Mouse (Mus musculus) G1E (cell line): ENCODE data around the gene Popdc2. TPM values are rescaled to one million over a fixed set of nuclear protein-coding genes. Genes with fewer than 3 reads are reported as not detected.
A peak's percentile ranks its signal among the peaks of the same experiment; 100 is the strongest.

Experiments
- ATAC-seq: 2 replicates; pipeline ENCODE4 v1.8.0; 2016; ENCODE audit warnings: mild to moderate bottlenecking; ENCODE audit not compliant: insufficient number of reproducible peaks, poor library complexity, low FRiP score, severe bottlenecking; ENCODE audit errors: extremely low read depth
- DNase-seq: peaks from one replicate; pipeline ENCODE4 v3.0.0; 2012; ENCODE audit warnings: low spot score
- H3K27me3 ChIP-seq: 2 replicates; pipeline ENCODE4 v1.6.1; 2012; ENCODE audit warnings: mild to moderate bottlenecking, low read length, inconsistent platforms; ENCODE audit not compliant: insufficient read depth
- H3K36me3 ChIP-seq: replicated peaks from 2 replicates; pipeline ENCODE3; 2012; ENCODE audit warnings: mild to moderate bottlenecking, inconsistent platforms
- H3K4me1 ChIP-seq: 2 replicates; pipeline ENCODE4 v1.6.1; 2012; ENCODE audit warnings: low read depth, low read length, inconsistent platforms, mixed read lengths; ENCODE audit not compliant: insufficient read depth
- H3K4me3 ChIP-seq: 2 replicates; pipeline ENCODE4 v1.5.1; 2012; ENCODE audit warnings: low read depth, mild to moderate bottlenecking, inconsistent platforms, low read length, moderate library complexity, mixed read lengths
- H3K9me3 ChIP-seq: replicated peaks from 2 replicates; pipeline ENCODE4 v1.6.1; 2012; ENCODE audit warnings: inconsistent platforms
- CTCF ChIP-seq: IDR thresholded peaks from 2 replicates; pipeline ENCODE4 v1.5.1; 2012; ENCODE audit warnings: low read depth, low read length, inconsistent platforms, mixed read lengths
- GATA1 ChIP-seq: IDR thresholded peaks from 2 replicates; pipeline ENCODE4 v1.6.1; 2012; ENCODE audit warnings: borderline replicate concordance, low read length, inconsistent platforms, mixed read lengths
- GATA2 ChIP-seq: IDR thresholded peaks from 2 replicates; pipeline ENCODE4 v1.6.1; 2012; ENCODE audit warnings: low read depth, low read length, inconsistent platforms, borderline replicate concordance
- POLR2AphosphoS5 ChIP-seq: IDR thresholded peaks from 2 replicates; pipeline ENCODE4 v1.6.1; 2012; ENCODE audit warnings: low read depth, low read length, inconsistent platforms; ENCODE audit not compliant: insufficient replicate concordance
- TAL1 ChIP-seq: conservative IDR thresholded peaks from 2 replicates; pipeline ENCODE4 v1.6.1; 2012; ENCODE audit warnings: low read depth, low read length, inconsistent platforms, mixed read lengths
- polyA plus RNA-seq: library from polyadenylated mRNA; stranded (reverse); fragments of >175 nt; gene quantifications from 2 replicates; pipeline ENCODE4 v1.2.3, GENCODE M21; 2012
- total RNA-seq, 2 experiments: library from RNA; stranded (forward) in 1 of 2; stranded (reverse) in 1 of 2; fragments of 200-1000 nt in 1 of 2; fragments of >200 nt in 1 of 2; fragmentation: Nextera tagmentation in 1 of 2; gene quantifications; 2 replicates each; pipeline ENCODE4 v1.2.3; 2014 to 2017

Gene Popdc2
- total and polyA plus RNA-seq, 3 experiments = 2.8 to 22.7 (median 5.4) TPM

- no peak for TF ChIP-seq GATA1
- TF ChIP-seq TAL1 = no peak
- TF ChIP-seq GATA2 = no peak
- no peak for TF ChIP-seq CTCF
- TF ChIP-seq POLR2AphosphoS5 = no peak
- ATAC-seq (no peak), DNase-seq (no peak)
- Histone ChIP-seq H3K36me3 (peaks cover 83% of the 10 kb centered on the region), H3K4me3 (no peak overlapping the region), H3K9me3 (no peaks in the 10 kb centered on the region), H3K4me1 (peaks cover 73% of the 10 kb centered on the region), H3K27me3 (no peaks in the 10 kb centered on the region)
These were observed 9.2 kb upstream of the Popdc2 start for GRCm38 (mm10) chr16:38352851-38353250.

- DNase-seq (no peak), ATAC-seq (no peak)
- Histone ChIP-seq H3K4me1 (peaks cover 74% of the 10 kb centered on the region), H3K36me3 (peaks cover 86% of the 10 kb centered on the region), H3K4me3 (no peak overlapping the region; the same call in 1 of the 2 replicates), H3K27me3 (no peaks in the 10 kb centered on the region), H3K9me3 (no peaks in the 10 kb centered on the region)
- TF ChIP-seq TAL1 = no peak
- no peak for TF ChIP-seq CTCF
- TF ChIP-seq GATA2 = no peak
- no peak for TF ChIP-seq GATA1
- TF ChIP-seq POLR2AphosphoS5 = no peak; the same call in 1 of the 2 replicates
These were observed 8.4 kb upstream of the Popdc2 start for GRCm38 (mm10) chr16:38353642-38354041.

GRCm38 (mm10) chr16:38354185-38354913 is 7.7 kb upstream of the Popdc2 start:
- no peak overlapping the region for H3K4me3 ChIP-seq
- no peak for DNase-seq
- peaks cover 73% of the 10 kb centered on the region for H3K4me1 ChIP-seq
- TF ChIP-seq CTCF (no peak), GATA1 (no peak), GATA2 (no peak), TAL1 (no peak), POLR2AphosphoS5 (no peak; the same call in 1 of the 2 replicates)
- H3K27me3 ChIP-seq = no peaks in the 10 kb centered on the region
- peaks cover 84% of the 10 kb centered on the region for H3K36me3 ChIP-seq
- ATAC-seq = no peak
- no peaks in the 10 kb centered on the region for H3K9me3 ChIP-seq

GRCm38 (mm10) chr16:38358256-38358812 is 3.7 kb upstream of the Popdc2 start:
- no peak for DNase-seq
- Histone ChIP-seq H3K4me1 (peaks cover 58% of the 10 kb centered on the region), H3K27me3 (peaks cover 2% of the 10 kb centered on the region; the same call in 1 of the 2 replicates), H3K9me3 (no peaks in the 10 kb centered on the region), H3K4me3 (no peak overlapping the region), H3K36me3 (peaks cover 57% of the 10 kb centered on the region)
- no peak for ATAC-seq
- TF ChIP-seq GATA2 (no peak), TAL1 (no peak)

- DNase-seq = no peak
- peaks cover 48% of the 10 kb centered on the region for H3K36me3 ChIP-seq
These were observed 2.8 kb upstream of the Popdc2 start for GRCm38 (mm10) chr16:38359241-38359640.

GRCm38 (mm10) chr16:38359857-38360256 is 2.2 kb upstream of the Popdc2 start:
- Histone ChIP-seq H3K9me3 (no peaks in the 10 kb centered on the region), H3K4me3 (no peak overlapping the region), H3K27me3 (peaks cover 2% of the 10 kb centered on the region; the same call in 1 of the 2 replicates), H3K36me3 (peaks cover 44% of the 10 kb centered on the region), H3K4me1 (peaks cover 57% of the 10 kb centered on the region)
- peak; percentile 32; the same call in 1 of the 2 replicates for ATAC-seq
- TF ChIP-seq TAL1 (no peak), GATA1 (no peak), POLR2AphosphoS5 (no peak), CTCF (no peak), GATA2 (no peak)
- DNase-seq = no peak

More at GRCm38 (mm10) chr16:38359241-38359640, 2.8 kb upstream of the Popdc2 start:
- H3K9me3 ChIP-seq = no peaks in the 10 kb centered on the region
- no peak overlapping the region for H3K4me3 ChIP-seq
- no peak for ATAC-seq
- TF ChIP-seq GATA2 (no peak), TAL1 (no peak), POLR2AphosphoS5 (no peak), CTCF (no peak)
- peaks cover 2% of the 10 kb centered on the region; the same call in 1 of the 2 replicates for H3K27me3 ChIP-seq
- H3K4me1 ChIP-seq = peaks cover 57% of the 10 kb centered on the region
